Mouse (Mus musculus) urinary bladder, postnatal 36 days (tissue): ENCODE data around the gene Sag.
"Not testable (repeated sequence)": the region's sequence is repeated elsewhere in the genome, so short reads cannot be mapped to it uniquely, and the experiment has no call there.

Experiments used
- DNase-seq, 2 experiments: peaks; one replicate each; pipeline ENCODE4 v3.0.0; 2022; ENCODE audit warnings: low spot score in 2 of 2, mixed read lengths in 1 of 2

Gene Sag

DNA sequence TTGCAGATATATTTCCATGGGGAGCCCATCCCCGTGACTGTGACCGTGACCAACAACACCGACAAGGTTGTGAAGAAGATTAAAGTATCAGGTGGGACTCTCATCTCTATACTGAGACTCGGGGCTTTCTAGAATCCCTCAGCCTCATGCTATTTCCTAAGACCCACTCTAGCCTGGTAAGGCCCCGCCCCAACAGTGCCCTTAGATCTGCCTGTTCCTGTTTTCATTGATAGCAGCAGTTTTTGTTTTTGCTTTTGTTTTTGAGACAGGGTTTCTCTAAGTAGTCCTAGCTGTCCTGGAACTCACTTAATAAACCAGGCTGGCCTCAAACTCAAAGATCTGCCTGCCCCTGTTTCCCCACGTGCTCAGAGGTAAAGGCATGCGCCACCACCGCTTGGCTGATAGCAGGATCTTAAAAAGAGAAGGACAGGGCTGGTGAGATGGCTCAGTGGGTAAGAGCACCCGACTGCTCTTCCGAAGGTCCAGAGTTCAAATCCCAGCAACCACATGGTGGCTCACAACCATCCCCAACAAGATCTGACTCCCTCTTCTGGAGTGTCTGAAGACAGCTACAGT is 21.0 kb downstream of the Sag start:
- no peak for DNase-seq

DNA sequence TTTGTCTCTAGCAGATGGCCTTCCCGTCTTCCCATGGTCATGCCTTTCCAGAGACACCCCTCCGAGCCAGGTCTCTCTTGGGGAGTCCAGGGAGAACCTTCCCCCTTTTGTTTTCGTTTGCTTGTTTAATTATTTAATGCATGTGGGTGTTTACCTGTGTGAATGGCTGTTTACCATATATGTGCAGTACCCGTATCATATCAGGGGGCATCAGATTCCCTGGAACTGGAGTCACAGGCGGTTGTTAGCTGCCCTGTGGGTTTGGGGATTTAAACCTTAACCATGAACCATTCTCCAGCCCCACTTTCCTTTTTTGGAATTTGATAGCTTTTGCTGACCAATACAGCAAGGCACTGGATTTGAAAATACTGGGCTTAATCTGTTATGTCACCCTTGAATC is 21.8 kb downstream of the Sag start:
- no peak for DNase-seq

- DNase-seq = no peak
Observed at GRCm38 (mm10) chr1:87825991-87826390, 22.5 kb downstream of the Sag start.

DNA sequence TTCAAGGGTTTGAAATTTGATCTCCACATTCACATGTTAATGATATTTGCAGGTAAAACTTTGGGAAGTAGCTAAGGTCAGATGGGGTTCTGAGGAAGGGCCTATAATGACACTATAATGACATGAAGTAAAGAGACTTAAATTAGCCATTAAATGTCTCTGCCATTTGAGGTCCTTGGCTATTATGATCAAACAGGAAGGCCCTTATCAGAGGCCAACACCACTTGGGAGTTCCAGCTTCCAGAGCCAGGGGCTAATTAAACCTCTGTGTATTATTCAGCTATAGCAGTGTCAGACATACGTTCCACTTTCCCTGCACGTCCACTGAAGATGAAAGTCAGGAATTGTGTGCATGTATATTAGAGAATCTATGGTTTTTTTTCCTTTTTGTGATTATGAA is 23.0 kb downstream of the Sag start:
- DNase-seq = no peak

GRCm38 (mm10) chr1:87827476-87827875 is 24.0 kb downstream of the Sag start:
- not testable (repeated sequence) for DNase-seq

DNA sequence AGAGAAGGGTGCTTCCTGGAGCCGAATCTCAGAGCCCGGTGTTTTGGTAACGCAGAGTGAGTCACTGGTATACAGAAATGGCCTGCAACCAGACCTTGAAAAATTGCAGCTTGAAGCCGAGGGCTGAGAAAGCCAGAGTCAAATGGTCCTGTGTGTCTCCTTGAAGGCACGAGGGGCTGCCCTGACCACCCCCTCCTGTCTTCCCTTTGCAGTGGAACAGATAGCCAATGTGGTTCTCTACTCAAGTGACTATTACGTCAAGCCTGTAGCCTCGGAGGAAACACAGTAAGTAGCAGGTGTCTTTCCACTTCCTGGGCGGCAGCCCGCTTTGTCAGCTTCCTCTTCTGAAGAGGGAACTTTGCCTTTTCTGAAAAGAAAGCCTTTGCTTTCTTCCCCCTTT is 24.7 kb downstream of the Sag start:
- peak in 1 of 2 experiments; percentile 19 for DNase-seq

DNA sequence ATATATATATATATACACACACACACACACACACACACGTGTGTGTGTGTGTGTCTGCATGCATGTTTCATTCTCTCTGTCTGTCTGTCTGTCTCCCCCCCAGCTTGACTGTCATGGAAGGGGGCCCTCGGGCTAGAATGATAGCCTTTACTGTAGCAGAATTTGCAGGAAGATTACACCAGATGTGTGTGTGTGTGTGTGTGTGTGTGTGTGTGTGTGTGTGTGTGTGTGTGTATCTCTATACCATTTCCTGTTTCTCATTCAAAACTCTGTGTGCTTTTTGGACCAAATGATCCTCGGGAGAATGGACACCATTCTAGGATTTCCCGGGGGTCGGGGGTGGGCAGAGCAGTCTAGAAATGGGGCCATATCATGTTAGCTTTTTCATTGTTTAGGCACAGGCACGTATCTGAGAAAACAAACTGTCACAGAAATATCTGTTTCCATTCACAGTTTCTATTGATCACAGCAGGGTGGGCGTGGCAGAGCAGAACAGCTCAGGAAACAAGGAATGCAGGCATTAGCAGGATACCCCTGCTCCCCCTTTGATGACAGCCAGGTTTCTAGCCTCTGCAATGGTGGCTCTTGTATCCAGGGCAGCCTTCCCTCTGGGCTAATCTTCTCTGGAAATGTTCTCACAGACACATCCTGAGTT is 25.6 kb downstream of the Sag start:
- DNase-seq = no peak

- DNase-seq = no peak
Observed at GRCm38 (mm10) chr1:87829621-87830211, 26.2 kb downstream of the Sag start.

GRCm38 (mm10) chr1:87836453-87836852 is 33.0 kb downstream of the Sag start:
- no peak for DNase-seq

- DNase-seq = no peak
Observed at GRCm38 (mm10) chr1:87837018-87837417, 33.5 kb downstream of the Sag start.

DNA sequence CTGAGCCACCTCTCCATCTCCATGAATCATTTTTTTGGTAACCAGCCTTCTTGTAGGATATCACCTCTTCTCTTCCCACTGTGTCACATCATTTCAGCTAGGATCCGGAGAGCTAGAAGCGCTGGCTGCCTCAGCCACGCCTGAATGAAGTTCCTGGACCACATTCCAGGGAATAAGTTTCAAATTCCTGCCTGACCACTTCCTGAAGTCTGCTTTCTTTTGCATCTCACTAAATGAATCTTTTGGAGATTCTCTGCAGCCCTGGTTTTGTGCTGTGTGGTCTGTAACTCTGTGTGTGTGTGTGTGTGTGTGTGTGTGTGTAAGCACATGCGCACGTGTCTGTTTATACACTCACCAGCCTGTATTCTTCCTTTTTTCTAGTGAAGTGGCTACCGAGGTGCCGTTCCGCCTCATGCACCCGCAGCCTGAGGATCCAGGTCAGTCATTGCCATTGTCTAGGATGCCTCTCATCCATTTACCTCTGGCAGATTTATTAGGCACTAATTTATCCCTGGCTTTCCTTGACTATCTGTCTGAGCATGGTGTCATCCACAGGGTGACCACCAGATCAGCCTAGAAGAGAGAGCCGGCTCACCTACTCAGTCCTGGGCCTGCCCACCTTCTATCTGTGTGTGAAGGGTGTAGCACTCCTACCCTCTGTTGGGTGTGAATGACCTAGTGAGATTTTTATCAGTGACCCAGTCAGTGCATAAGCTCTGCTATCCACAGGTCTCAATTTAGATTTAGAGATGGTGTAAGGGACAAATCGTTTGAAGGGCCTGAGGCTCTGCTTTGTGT is 37.1 kb downstream of the Sag start:
- no peak for DNase-seq

GRCm38 (mm10) chr1:87846801-87847474 is 43.5 kb downstream of the Sag start:
- no peak for DNase-seq

GRCm38 (mm10) chr1:87847475-87848168 is 44.1 kb downstream of the Sag start:
- no peak for DNase-seq

GRCm38 (mm10) chr1:87848237-87848996 is 44.9 kb downstream of the Sag start:
- DNase-seq = no peak

DNA sequence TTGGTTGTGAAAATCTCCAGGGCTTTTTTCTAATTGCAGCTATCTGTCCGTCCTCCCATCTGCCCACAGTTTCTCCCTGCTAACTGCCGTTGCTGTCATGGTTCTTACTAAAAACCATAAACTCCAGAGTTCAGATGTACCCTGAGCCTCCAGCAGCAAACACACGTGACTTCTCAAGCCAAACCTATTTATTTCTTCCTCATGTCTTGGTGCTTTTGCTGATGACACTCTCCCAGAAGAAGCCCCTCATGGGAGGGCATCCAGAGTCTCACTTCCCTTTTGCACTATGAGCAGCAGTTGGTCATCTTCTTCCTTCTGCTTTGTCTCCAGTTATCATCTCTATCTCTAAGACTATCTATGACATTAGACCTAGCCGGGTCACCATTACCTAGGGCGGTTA is 45.8 kb downstream of the Sag start:
- no peak for DNase-seq

DNA sequence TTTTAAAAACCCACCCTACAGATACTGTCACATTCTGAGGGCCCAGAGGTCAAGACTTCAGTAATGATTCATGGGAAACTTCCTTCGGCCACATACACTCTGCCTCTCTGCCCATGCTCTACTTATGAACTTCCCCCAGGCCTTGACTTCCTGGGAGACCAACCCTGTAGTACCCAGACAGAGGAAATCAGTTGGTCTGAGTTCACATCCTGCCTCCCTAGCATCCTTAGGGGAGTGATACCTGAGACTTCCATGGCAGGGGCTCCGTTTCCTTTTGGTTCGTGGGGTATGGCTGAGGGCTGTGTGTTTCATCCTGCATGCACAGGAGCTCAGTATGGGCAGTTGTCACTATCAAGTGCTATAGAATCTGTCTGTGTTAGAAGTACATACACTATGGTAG is 47.9 kb downstream of the Sag start:
- no peak for DNase-seq

GRCm38 (mm10) chr1:87852081-87852790 is 48.8 kb downstream of the Sag start:
- DNase-seq = no peak

DNA sequence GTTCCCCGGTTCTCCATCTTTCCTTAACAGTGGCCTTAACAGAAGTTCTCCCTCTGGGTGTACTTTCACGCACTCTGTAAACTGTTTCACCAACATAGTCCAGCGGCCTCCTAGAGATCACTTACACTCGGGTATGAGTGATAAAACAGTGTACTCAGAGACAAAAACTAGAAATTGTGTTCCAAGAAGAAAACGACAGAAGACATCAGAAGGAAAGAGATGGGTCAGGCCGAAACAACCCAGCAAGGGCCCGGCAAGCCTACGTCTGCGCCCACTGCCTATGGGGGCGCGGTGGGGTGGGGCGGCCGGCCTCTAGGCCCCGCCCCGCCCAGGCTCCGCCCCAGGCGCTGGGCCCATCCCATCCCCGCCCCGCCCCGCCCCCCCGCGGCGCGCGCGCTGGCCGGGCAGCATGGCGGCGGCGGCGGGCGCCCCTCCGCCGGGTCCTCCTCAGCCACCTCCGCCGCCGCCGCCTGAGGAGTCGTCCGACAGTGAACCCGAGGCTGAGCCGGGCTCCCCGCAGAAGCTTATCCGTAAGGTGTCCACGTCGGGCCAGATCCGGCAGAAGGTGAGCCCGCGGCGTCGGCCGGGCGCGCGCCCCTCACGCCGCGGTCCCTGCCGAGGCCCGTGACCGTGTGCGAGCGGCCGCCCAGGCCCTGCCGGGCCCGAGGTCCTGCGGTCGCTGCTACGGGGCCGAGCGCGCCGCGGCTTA is 49.6 kb downstream of the Sag start, which contains the start of gene Dgkd:
Gene Dgkd (plus strand): TSS at position 396 of the 709 bp plus-strand sequence.
- peak; percentile 52 to 66 for DNase-seq
